Mouse (Mus musculus) T-helper 17 cell (primary cell): ENCODE measurements around the gene Dusp13.

Source experiments
- in situ Hi-C, 2 experiments: fragments of 300-600 bp; cut with MboI, MseI; formaldehyde crosslinking; loops; 1 replicate in 1 of 2; 2 replicates in 1 of 2; pipeline ENCODE4 v1.15.1; 2025; ENCODE audit warnings: high pct_unique_total_duplicates in 2 of 2

Gene Dusp13

DNA sequence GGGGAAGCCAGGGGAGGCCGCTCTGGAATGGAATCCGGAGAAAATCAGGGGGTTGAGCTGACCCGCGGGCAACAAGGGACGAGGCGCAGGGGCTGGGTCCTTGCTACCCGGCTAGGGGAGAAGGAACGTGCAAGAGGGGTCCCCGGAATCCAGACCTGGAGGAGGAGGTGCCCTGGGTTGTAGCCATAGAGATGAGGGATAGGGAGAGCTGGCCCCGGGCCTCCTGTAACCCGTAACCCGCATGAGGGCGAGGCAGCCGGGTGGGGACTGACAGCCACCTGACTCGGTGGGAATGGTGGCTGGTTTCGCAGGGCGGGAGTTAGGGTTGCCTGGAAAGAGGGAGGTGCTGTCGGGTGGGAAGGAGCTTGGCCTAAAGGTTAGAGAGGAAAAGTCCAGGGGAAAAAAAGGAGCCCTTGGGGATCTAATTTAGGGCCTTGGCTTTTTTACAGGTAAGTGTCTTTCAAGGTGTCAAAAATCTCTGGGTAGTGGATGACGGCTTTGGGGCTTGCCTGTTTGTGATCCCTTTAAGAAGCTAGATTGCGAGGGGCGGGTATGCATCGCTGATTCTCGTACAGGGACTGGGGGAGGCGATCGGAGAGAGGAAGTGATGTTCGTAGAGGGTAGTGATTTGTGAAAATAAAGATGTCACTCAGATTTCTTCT, at the start of gene Dusp13:
Dusp13 (minus strand) TSS at position 301 of the 662 bp plus-strand sequence.
- in situ Hi-C loops = no loop called here

DNA sequence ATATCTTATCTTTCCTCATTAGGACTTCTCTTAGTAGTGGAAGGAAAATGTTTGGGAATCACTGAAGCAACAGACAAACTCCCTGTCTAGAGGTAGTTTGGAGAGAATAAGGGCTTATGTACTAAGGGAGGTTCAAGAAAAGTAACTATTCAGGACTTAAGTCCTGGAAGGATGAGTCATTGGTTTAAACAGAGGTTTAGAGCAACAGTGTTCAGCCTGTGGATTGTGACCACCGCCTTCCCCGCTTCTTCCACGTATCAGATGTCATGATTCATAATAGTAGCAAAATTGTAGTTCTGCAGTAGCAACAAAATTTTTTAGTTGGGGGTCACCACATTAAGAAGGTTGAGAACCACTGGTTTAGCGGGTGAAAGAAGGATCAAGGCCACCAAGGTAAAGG, 49.7 kb upstream of the Dusp13 start:
- in situ Hi-C loops = loop anchor here in 1 of 2 experiments (10.0 kb wide), 2 partner anchors 886 to 1134 kb away; no protein-coding TSS in a partner anchor

DNA sequence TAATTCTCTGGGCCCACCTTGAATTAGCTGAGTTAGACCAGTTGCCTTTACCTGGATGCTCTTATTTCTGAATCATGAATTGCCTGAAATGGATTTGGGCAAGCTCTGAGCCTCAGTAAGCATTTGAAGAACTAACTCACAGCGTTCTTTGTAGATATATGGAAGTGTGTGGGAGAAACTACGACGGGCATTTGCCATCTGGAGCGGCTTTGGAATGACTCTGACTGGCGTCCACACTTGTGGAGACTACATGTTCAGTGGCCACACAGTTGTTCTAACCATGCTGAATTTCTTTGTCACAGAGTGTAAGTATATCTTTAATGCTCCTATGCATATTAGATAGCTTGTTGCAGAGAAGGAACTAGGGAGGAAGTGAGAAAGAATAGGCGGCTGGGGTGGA, 41.3 kb upstream of the Dusp13 start:
- in situ Hi-C loops = loop anchor here in 1 of 2 experiments (25.0 kb wide), 1 partner anchor 145 kb away; no protein-coding TSS in a partner anchor

GRCm38 (mm10) chr14:21791722-21792121, 40.7 kb upstream of the Dusp13 start:
- in situ Hi-C loops = loop anchor here in 1 of 2 experiments (25.0 kb wide), 1 partner anchor 146 kb away; no protein-coding TSS in a partner anchor

DNA sequence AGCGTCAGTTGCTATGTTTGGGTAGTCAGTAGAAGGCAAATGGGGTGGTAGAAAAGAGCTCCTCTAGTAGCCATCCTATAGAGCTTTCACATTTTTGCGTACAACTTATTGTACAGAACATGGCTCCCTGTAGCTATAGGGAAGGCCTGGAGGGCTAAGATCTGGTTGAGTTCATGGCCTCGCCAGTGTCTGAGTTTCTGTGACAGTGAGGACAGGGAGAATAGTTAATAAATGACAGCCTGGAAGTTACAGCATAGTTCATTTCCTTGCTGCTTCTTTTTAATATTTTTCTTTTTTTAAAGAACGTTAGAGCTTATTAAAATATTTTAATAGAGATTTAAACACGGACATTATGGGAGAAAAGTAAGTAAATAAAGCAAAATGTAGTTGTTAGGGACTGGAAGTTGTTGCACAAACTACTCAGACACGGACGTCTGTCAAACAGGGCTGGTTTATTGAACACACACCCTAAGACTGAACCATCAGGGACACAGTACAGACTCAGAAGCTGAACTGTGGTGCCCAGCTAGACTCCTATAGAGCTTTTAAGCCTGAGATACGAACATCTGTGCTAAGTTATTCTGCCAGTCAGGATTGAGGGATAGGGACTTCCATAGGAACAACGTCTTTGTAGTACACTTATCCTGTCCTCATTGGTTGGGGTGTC, 39.7 kb upstream of the Dusp13 start:
- in situ Hi-C loops = loop anchor here in 1 of 2 experiments (25.0 kb wide), 1 partner anchor 147 kb away; no protein-coding TSS in a partner anchor

DNA sequence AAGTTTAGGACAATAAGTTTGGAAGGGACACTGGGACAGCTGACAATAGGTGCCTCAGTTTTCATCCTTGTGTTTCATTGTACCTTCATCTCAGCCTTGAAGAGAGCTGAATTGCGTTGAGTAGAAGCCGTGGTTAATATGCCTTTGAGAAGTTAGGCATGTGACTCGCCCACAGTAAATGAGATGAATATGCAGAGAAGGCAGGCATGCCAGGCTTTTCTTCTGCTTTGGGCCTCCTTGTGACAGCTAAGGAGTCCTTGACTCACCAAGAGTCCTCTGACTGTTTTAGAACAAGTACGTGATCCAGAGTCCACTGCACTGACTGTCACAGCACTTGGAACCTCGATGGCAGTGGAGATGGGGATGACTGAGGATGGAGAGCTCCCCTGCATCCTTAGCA, 37.1 kb upstream of the Dusp13 start:
- in situ Hi-C loops = loop anchor here (10.0 to 25.0 kb wide), 2 partner anchors 149 to 1007 kb away; no protein-coding TSS in a partner anchor

DNA sequence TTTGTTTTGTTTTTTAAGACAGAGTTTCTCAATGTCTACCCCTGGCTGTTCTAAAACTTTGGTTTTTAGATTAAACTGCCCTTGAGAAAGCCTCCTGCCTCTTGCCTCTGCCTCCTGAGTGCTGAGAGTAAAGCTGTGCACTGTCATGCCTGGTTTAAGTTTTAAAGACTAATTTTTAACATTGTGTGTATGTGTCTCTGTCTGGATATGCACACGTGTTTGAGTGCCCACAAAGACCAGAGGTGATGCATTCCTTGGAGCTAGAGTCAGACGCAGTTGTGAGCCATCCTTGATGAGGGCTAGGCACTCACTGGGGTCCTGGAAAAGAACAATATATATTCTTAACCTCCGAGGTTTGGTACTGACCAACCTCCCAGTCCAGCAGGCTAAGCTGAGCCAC, 36.4 kb upstream of the Dusp13 start:
- in situ Hi-C loops = loop anchor here (10.0 to 25.0 kb wide), 2 partner anchors 150 to 1007 kb away; no protein-coding TSS in a partner anchor

- in situ Hi-C loops = loop anchor here (10.0 to 25.0 kb wide), 2 partner anchors 151 to 1008 kb away; no protein-coding TSS in a partner anchor
Measured at GRCm38 (mm10) chr14:21786500-21786899, 35.5 kb upstream of the Dusp13 start.

DNA sequence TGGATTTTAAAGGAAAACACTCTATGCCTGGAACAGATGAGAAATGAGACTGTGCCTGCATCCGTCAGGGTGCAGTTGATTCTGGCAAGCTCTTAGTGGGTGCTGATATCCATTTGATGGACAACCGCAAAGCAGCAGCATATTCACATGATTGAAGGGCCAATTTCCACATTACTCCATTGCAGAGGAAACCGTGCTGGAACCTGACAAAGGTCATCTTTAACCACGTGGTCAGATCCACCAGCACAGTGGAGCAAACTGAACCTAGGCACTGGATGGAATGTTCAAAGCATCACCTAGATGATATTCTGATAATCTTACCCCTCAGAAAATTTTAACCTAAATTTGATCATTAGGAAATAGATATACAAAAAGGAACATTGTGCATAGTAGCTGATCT, 25.2 kb upstream of the Dusp13 start:
- in situ Hi-C loops = loop anchor here in 1 of 2 experiments (25.0 kb wide), 1 partner anchor 161 kb away; no protein-coding TSS in a partner anchor

GRCm38 (mm10) chr14:21773946-21774345, 23.0 kb upstream of the Dusp13 start:
- in situ Hi-C loops = no loop called here

GRCm38 (mm10) chr14:21772506-21773281, 21.7 kb upstream of the Dusp13 start:
- in situ Hi-C loops = no loop called here

DNA sequence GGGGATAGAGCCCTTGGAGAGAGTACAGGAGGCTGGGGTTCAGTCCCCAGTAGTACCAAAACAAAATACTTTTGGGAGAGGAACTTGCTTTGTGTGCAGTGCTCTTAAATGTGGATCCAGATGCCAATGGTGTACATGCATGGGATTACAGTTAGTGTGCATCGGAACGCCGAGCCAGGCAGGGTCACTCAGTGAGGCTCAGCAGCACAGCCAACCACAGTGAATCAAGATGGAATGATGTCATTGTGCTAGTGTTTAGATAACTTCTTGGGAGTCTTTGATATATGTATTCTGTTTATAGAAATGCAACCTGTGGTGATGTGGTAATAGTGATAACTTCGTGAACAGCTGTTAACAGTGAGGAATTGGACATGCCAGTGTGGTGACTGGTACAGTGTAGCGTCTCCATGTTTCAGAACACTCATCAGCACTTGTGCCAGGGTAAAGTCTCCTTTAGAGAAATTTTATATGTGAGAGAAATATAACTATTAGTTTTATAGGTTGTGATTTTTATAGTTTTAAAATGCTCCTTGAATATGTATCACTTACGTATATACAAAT, 15.5 kb upstream of the Dusp13 start:
- in situ Hi-C loops = no loop called here

DNA sequence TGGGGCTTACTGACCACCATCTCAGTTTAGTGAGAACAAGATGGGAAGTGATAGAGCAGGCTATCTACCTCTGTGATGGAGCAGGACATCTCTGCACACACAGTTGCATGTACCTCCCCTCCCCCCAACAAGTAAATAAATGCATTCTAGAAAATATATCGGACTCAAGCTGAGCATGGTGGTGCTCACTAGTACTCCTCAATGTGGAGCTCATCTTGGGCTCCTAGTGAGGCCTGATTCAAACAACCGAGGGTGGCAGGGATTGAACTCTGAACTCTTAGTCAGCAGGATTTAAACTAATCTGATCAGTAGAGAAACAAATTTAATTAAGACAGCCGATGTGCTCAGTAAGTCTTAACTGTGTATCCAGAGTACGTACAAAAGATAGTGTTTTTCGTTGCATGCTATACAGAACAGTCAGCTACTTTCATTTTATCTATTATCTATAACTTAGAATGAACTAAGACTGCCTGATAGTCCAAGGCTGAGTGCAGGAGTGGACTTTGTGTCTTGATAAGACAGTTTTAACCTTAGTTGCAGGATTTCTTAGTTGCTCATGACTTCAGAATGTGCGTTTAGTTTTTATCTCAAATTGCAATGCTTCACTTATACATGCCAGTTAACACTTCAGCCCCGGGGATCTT, 14.9 kb upstream of the Dusp13 start:
- in situ Hi-C loops = no loop called here

DNA sequence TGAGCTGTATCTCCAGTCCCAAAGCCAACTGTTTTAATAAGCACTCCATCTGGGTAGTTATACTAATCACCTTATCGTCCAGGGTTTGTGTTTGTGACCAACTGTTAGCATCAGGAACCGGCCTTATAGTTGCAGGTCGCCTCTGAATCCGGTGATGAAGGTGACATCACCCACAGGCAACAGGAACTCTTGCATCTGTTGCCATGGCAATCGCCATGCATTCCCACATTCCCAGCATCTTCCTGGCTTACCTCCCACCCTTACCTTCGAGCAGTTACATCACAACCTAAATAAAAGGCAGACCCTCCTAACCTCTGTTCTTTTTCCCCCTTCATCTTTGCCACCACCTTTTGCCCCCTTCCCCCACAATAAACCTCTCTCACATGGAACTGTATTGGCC, 13.7 kb upstream of the Dusp13 start:
- in situ Hi-C loops = no loop called here

GRCm38 (mm10) chr14:21763736-21764135, 12.8 kb upstream of the Dusp13 start:
- in situ Hi-C loops = no loop called here

DNA sequence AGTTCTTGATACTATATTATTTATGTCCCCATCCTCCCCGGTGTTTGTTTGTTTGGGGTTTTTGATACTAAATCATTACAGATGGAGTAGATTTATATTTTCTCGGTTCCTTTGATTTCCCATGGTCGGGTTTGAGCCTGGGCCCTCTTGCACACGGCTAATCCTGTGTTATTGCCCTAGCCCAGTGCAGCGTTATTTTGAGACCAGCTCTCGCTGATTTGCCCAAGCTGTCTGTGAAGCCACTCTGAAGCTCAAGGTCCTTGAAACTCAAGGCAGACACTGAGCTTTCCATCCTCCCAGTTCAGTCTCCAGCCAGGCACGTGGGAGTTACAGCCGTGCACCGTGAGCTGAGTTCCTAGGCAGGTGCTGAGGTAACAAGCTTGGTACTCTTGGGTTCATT, 10.6 kb upstream of the Dusp13 start:
- in situ Hi-C loops = no loop called here

DNA sequence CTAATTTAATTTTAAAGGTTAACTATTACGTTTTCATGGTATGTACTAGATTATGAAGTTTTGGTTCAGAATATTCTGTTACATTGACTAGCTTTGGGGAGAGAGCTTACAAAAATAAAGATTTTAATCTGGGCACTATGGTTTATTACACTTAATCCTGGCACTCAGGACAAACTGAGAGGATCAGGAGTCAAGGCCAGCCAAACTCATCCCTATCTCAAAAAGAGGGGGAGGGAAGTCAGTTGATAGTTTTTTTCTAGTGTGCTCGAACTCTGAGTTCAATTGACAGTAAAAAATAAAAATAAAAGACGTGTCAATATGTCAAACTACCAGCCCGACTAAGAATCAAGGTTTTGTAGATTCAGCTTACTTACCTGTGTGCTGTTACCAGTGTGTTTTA, 2.4 kb upstream of the Dusp13 start:
- in situ Hi-C loops = no loop called here

DNA sequence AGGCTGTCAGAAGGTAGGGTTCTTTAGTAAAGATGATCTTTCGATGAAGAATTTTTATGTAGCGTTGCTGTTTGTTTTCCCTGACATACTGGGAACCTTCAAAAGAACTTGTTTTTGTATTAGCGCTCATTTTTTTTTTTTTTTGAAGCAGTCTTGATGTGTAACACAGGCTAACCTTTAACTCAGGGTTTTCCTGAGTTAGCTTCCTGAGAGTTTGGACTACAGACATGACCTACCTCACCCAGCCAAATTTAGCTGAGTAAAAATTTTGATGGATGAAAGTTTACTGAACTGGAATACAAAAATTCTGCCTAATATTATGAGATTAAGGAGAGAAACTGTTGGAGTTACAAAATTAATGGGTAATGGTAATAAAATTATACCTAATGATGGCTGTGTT, 1.4 kb upstream of the Dusp13 start:
- in situ Hi-C loops = no loop called here

GRCm38 (mm10) chr14:21750008-21750880, 737 bp downstream of the Dusp13 start, which contains the start of gene Samd8:
Samd8 (plus strand) TSS chr14:21750531.
- in situ Hi-C loops = no loop called here
